ENCODE assay signal across 9 mouse cellular contexts in the genomic region with DNA sequence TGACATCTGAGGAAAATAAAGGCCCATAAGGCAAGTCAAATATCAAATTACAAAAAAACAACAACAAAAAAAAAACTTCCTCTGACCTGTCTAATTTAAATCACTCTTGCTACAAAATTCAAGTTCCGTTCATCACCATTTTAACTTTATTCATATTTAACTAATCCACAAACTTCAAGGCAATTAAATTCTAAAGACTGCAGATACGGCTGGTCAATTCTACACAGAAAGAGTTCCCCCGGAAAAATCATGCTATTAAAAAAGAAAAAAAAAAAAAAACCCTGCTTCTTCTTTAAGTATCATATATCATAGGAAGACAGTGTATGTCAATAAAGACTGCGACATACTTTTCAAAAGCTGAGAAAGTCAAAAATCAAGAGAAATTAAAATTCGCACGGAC. TPM values are rescaled to one million over a fixed set of nuclear protein-coding genes. Genes with fewer than 3 reads are reported as not detected.
DNase-seq lines count a peak whose midpoint lies in the region; ATAC-seq and TF ChIP-seq lines count a peak whose summit lies in the region.
"Had no signal": no experiment of that assay in that cellular context is flagged by ENCODE, and none has a peak within 500 bp of the region (broad histone marks: within the 10 kb centered on the region; RNA-seq: fewer than 3 reads in every experiment).

No protein-coding gene starts in this region.

- H3K4me3 ChIP-seq in heart, embryonic 10.5 days = peak overlapping the region; percentile 84
- peak overlapping the region; percentile 94 for H3K4me3 ChIP-seq in C2C12 (ENCODE audit: insufficient read depth, poor library complexity, severe bottlenecking)
- H3K4me3 ChIP-seq in forebrain, embryonic 14.5 days (ENCODE audit: low read depth, low read length) = peak overlapping the region; percentile 99
- H3K4me3 ChIP-seq in liver, embryonic 15.5 days (replicated peaks) = peak overlapping the region; percentile 100

- H3K79me2 ChIP-seq in C2C12 (ENCODE audit: control insufficient read depth, insufficient read depth) = peaks cover 73% of the 10 kb centered on the region

- peak overlapping the region; percentile 97 for H3ac ChIP-seq in C2C12 (ENCODE audit: control insufficient read depth, insufficient read length, low read depth)

- no peaks in the 10 kb centered on the region for H3K27me3 ChIP-seq in heart, embryonic 10.5 days (ENCODE audit: insufficient read depth, poor library complexity, severe bottlenecking)
- no peaks in the 10 kb centered on the region for H3K27me3 ChIP-seq in C2C12 (ENCODE audit: control insufficient read depth, insufficient read depth, insufficient read length)
- no peaks in the 10 kb centered on the region for H3K27me3 ChIP-seq in forebrain, embryonic 14.5 days (replicated peaks; ENCODE audit: control insufficient read depth, insufficient read depth, low read length)
- no peaks in the 10 kb centered on the region for H3K27me3 ChIP-seq in liver, embryonic 15.5 days

- 25% methylated on average over 6 of the region's 6 CpGs for WGBS in heart, embryonic 10.5 days
- WGBS in forebrain, embryonic 14.5 days = 27% methylated on average over 6 of the region's 6 CpGs
- WGBS in liver, embryonic 15.5 days (ENCODE audit: insufficient replicate concordance) = 16% methylated on average over 6 of the region's 6 CpGs

- H3K27ac ChIP-seq in heart, embryonic 10.5 days = peak overlapping the region; percentile 97
- H3K27ac ChIP-seq in forebrain, embryonic 14.5 days (ENCODE audit: low read depth, low read length) = peak overlapping the region; percentile 97; the same call in 1 of the 2 replicates
- H3K27ac ChIP-seq in liver, embryonic 15.5 days (replicated peaks) = peak overlapping the region; percentile 97; the same call in 1 of the 2 replicates

- no peaks in the 10 kb centered on the region for H3K9me3 ChIP-seq in heart, embryonic 10.5 days
- H3K9me3 ChIP-seq in forebrain, embryonic 14.5 days (replicated peaks; ENCODE audit: control insufficient read depth, low read length) = no peaks in the 10 kb centered on the region
- H3K9me3 ChIP-seq in liver, embryonic 15.5 days (replicated peaks) = no peaks in the 10 kb centered on the region

- H3K4me1 ChIP-seq in heart, embryonic 10.5 days = peaks cover 11% of the 10 kb centered on the region
- H3K4me1 ChIP-seq in forebrain, embryonic 14.5 days (ENCODE audit: control insufficient read depth, insufficient read depth, low read length) = peaks cover 9% of the 10 kb centered on the region
- peaks cover 48% of the 10 kb centered on the region for H3K4me1 ChIP-seq in liver, embryonic 15.5 days (replicated peaks)

- H3K9ac ChIP-seq in forebrain, embryonic 14.5 days (ENCODE audit: low read length) = peak overlapping the region; percentile 98
- H3K9ac ChIP-seq in liver, embryonic 15.5 days = peak overlapping the region; percentile 99

- H3K79me3 ChIP-seq in C2C12 (ENCODE audit: low read depth) = peaks cover 53% of the 10 kb centered on the region

- ATAC-seq in forebrain, embryonic 14.5 days = no peak
- ATAC-seq in liver, embryonic 15.5 days (ENCODE audit: insufficient read depth) = no peak

- H3K4me2 ChIP-seq in forebrain, embryonic 14.5 days (ENCODE audit: low read length) = peak overlapping the region; percentile 77
- peak overlapping the region; percentile 82 for H3K4me2 ChIP-seq in liver, embryonic 15.5 days

- DNase-seq in heart, embryonic 10.5 days (ENCODE audit: low spot score) = no peak
- no peak for DNase-seq in heart, postnatal 4 days
- no peak for DNase-seq in forebrain, embryonic 14.5 days (ENCODE audit: low spot score)
- DNase-seq in cerebellum, postnatal 14 days = no peak
- no peak for DNase-seq in cerebellum, adult 8-10 months
- DNase-seq in urinary bladder, postnatal 25 days (ENCODE audit: low spot score) = no peak
- DNase-seq: thymus, postnatal 4 days had no signal

- H3K36me3 ChIP-seq in heart, embryonic 10.5 days = peaks cover 46% of the 10 kb centered on the region
- peaks cover 49% of the 10 kb centered on the region for H3K36me3 ChIP-seq in C2C12 (ENCODE audit: control insufficient read depth, insufficient read depth)
- peaks cover 39% of the 10 kb centered on the region for H3K36me3 ChIP-seq in forebrain, embryonic 14.5 days (ENCODE audit: control insufficient read depth, insufficient read depth, low read length)
- peaks cover 41% of the 10 kb centered on the region for H3K36me3 ChIP-seq in liver, embryonic 15.5 days (replicated peaks)

- TF ChIP-seq CTCF in C2C12 (IDR thresholded peaks at IDR 0.05; ENCODE audit: control insufficient read depth, insufficient read depth, insufficient read length) = no peak

TF ChIP-seq in C2C12, 6 proteins besides CTCF, POLR2A, EP300 and RAD21:
- TF ChIP-seq MYOD1 (IDR thresholded peaks at IDR 0.05; ENCODE audit: control insufficient read depth, insufficient read length, low read depth) (no peak), USF1 (IDR thresholded peaks at IDR 0.05; ENCODE audit: low read depth) (no peak), MAX (IDR thresholded peaks at IDR 0.05) (no peak), MYOG (IDR thresholded peaks at IDR 0.05; ENCODE audit: control insufficient read depth, extremely low read depth, insufficient read length) (no peak), FOSL1 (IDR thresholded peaks at IDR 0.05; ENCODE audit: insufficient read depth, low read length, poor library complexity, severe bottlenecking) (no peak), CEBPB (IDR thresholded peaks at IDR 0.05; ENCODE audit: low read depth) (no peak)

RNA-seq across cellular contexts. Expression of gene Smndc1, which starts 1.0 kb away (rescaled TPM):
- 27.6 and 31.7 TPM in 2 replicates for polyA plus RNA-seq in heart, embryonic 10.5 days (2016; fragmentation: Nextera tagmentation; extraction: Ambion mirVana)
- total RNA-seq in heart, postnatal 4 days (2021) = 10 to 100 TPM; 43.2 to 48.2 TPM
- polyA plus RNA-seq in C2C12 (2012; fragmentation: generic; extraction: Trizol) = 31.9 TPM
- 41.5 and 44.5 TPM in 2 replicates for polyA plus RNA-seq in forebrain, embryonic 14.5 days (2014; fragmentation: Nextera tagmentation; extraction: Ambion mirVana)
- polyA plus RNA-seq in liver, embryonic 15.5 days (2015; fragmentation: Nextera tagmentation; extraction: Ambion mirVana) = 15.7 and 16.8 TPM in 2 replicates

RNA-seq across cellular contexts. Expression of gene Gm10197, which starts 17.9 kb away (rescaled TPM):
- not detected in 2 replicates for polyA plus RNA-seq in heart, embryonic 10.5 days (2016; fragmentation: Nextera tagmentation; extraction: Ambion mirVana)
- total RNA-seq in heart, postnatal 4 days (2021) = not detected
- polyA plus RNA-seq in C2C12 (2012; fragmentation: generic; extraction: Trizol) = not detected
- 7.2 TPM in 1 of 2 replicates, not detected in the other for polyA plus RNA-seq in forebrain, embryonic 14.5 days (2014; fragmentation: Nextera tagmentation; extraction: Ambion mirVana)
- polyA plus RNA-seq in liver, embryonic 15.5 days (2015; fragmentation: Nextera tagmentation; extraction: Ambion mirVana) = not detected in 2 replicates
